Mouse (Mus musculus): ENCODE measurements around the gene Nfib.

DNA sequence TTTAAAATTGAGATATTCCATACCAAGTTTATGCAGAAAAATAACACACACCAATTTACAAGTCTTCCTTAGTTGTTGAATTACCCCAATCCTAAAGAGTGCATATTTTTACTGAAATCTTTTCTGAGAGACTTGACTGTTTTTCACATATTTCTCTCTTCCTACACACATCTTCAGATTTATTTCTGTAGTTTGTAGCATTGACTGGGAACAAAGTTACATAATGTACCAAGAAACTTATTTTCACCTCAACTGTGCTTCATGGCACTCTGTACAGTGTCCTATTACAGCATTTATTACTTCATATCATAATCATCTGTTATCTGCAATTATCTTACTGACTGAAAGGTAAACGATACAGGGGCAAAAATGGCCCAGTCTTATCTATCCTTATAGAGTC is 406.9 kb downstream of the Nfib start:
- TF ChIP-seq CTCF (IDR thresholded peaks at IDR 0.05; ENCODE audit: low read depth, low read length) = no peak
- TF ChIP-seq TAL1 (conservative IDR thresholded peaks at IDR 0.05; ENCODE audit: low read depth, low read length) = no peak
- no peak for TF ChIP-seq GATA2 (IDR thresholded peaks at IDR 0.05; ENCODE audit: borderline replicate concordance, low read depth, low read length)
- no peak for TF ChIP-seq GATA1 (IDR thresholded peaks at IDR 0.05; ENCODE audit: borderline replicate concordance, low read length)

Data from G1E (cell line).